In the genomic region with DNA sequence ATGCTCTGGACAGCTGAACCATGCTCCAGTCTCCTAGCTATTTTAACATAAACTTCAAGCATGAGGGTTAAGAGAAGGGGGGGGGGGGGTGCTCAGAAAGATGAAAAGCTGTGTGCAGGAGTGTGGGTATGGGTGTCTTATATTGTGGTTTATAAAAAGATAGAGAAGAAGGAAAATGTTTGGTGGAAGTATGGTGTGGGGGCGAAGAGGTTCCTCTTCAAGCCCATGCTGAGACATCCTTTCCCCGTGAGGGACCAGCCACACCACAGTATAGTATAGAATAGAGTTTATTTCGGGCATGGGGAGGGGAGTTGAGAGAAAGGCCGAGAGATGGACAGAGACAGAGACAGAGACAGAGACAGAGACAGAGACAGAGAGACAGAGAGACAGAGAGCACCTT, we compare ENCODE assay signal across 19 mouse cellular contexts.
DNase-seq lines count a peak whose midpoint lies in the region; ATAC-seq lines count a peak whose summit lies in the region.
"Had no signal": no experiment of that assay in that cellular context is flagged by ENCODE, and none has a peak within 500 bp of the region (broad histone marks: within the 10 kb centered on the region; RNA-seq: fewer than 3 reads in every experiment).

No protein-coding gene starts in this region.

- no peak overlapping the region for H3K4me3 ChIP-seq in heart, embryonic 10.5 days

- ATAC-seq in frontal cortex, adult (ENCODE audit: low TSS enrichment), result peak; percentile 59
- ATAC-seq: activated CD4-positive, CD25-positive, alpha-beta regulatory T cell, adult 4 months; CD4-positive, CD25-positive, alpha-beta regulatory T cell, adult 4 months; Patski had no signal

- no peaks in the 10 kb centered on the region for H3K9me3 ChIP-seq in heart, embryonic 10.5 days

- 65% methylated on average over 4 of the region's 4 CpGs for WGBS in heart, embryonic 10.5 days

- intact Hi-C loops in heart, postnatal 10 days (cut with DNase I), result no loop called here

- H3K36me3 ChIP-seq in heart, embryonic 10.5 days, result no peaks in the 10 kb centered on the region
- H3K36me3 ChIP-seq: G1E had no signal

- DNase-seq in frontal cortex, adult 2 months (ENCODE audit: extremely low spot score in 1 of 2, low spot score in 1 of 2), result no peak
- no peak for DNase-seq in heart, embryonic 10.5 days (ENCODE audit: low spot score)
- no peak for DNase-seq in heart, postnatal 10 days
- DNase-seq: adrenal gland, adult 2 months; adrenal gland, adult 8-10 months; adrenal gland, postnatal 10 days; adrenal gland, postnatal 14 days; adrenal gland, postnatal 25 days; adrenal gland, postnatal 36 days; B cell, adult 2 months; cerebellum, adult 11 months; cerebellum, adult 11-12 months; cerebellum, adult 18-20 months had no signal

- H3K27me3 ChIP-seq in heart, embryonic 10.5 days (ENCODE audit: insufficient read depth, poor library complexity, severe bottlenecking), result no peaks in the 10 kb centered on the region
- H3K27me3 ChIP-seq: CH12.LX, Patski had no signal

- peak overlapping the region; percentile 53; the same call in 1 of the 2 replicates for H3K27ac ChIP-seq in heart, embryonic 10.5 days

- peaks cover 27% of the 10 kb centered on the region for H3K4me1 ChIP-seq in heart, embryonic 10.5 days
